Mouse (Mus musculus): ENCODE data around the gene Gm49318. TPM values are rescaled to one million over a fixed set of nuclear protein-coding genes. Genes with fewer than 3 reads are reported as not detected.

Gene Gm49318
- polyA plus RNA-seq, 1 experiment from 2014 or later, result not detected

GRCm38 (mm10) chr9:22051161-22051957, 19.7 kb downstream of the Gm49318 start:
- Histone ChIP-seq H3K4me3 (ENCODE audit: low read depth, low read length) (peak overlapping the region; percentile 82), H3K36me3 (ENCODE audit: control insufficient read depth, insufficient read depth, low read length) (no peaks in the 10 kb centered on the region), H3K27me3 (ENCODE audit: control insufficient read depth, insufficient read depth, low read length) (peaks cover 14% of the 10 kb centered on the region; the same call in 1 of the 2 replicates), H3K27ac (ENCODE audit: low read depth, low read length) (peak overlapping the region; percentile 69), H3K4me2 (ENCODE audit: low read depth, low read length, severe bottlenecking) (peak overlapping the region; percentile 64), H3K9ac (ENCODE audit: low read length) (peak overlapping the region; percentile 82), H3K4me1 (replicated peaks; ENCODE audit: control insufficient read depth, insufficient read depth, low read length) (peaks cover 7% of the 10 kb centered on the region; the same call in 1 of the 2 replicates), H3K9me3 (ENCODE audit: control insufficient read depth, low read length) (no peaks in the 10 kb centered on the region)
- WGBS, result under 1% methylated on average over 59 of the region's 67 CpGs
- ATAC-seq (replicated peaks; ENCODE audit: low FRiP score) (peak; percentile 33), DNase-seq (ENCODE audit: low spot score) (peak; percentile 83)

- Histone ChIP-seq H3K9me3 (ENCODE audit: control insufficient read depth, low read length) (no peaks in the 10 kb centered on the region), H3K36me3 (ENCODE audit: control insufficient read depth, insufficient read depth, low read length) (no peaks in the 10 kb centered on the region), H3K27me3 (ENCODE audit: control insufficient read depth, insufficient read depth, low read length) (peaks cover 13% of the 10 kb centered on the region; the same call in 1 of the 2 replicates), H3K4me1 (replicated peaks; ENCODE audit: control insufficient read depth, insufficient read depth, low read length) (peaks cover 7% of the 10 kb centered on the region; the same call in 1 of the 2 replicates), H3K4me2 (ENCODE audit: low read depth, low read length, severe bottlenecking) (peak overlapping the region; percentile 64), H3K4me3 (ENCODE audit: low read depth, low read length) (peak overlapping the region; percentile 82), H3K27ac (ENCODE audit: low read depth, low read length) (peak overlapping the region; percentile 71), H3K9ac (ENCODE audit: low read length) (peak overlapping the region; percentile 82)
- ATAC-seq (replicated peaks; ENCODE audit: low FRiP score), result peak; percentile 73
- under 1% methylated on average over 33 of the region's 43 CpGs for WGBS
- peak; percentile 93 for DNase-seq (ENCODE audit: low spot score)
Observed at GRCm38 (mm10) chr9:22050351-22050889, 20.6 kb downstream of the Gm49318 start.

- Histone ChIP-seq H3K27me3 (ENCODE audit: control insufficient read depth, insufficient read depth, low read length) (peaks cover 11% of the 10 kb centered on the region; the same call in 1 of the 2 replicates), H3K4me1 (replicated peaks; ENCODE audit: control insufficient read depth, insufficient read depth, low read length) (peaks cover 7% of the 10 kb centered on the region; the same call in 1 of the 2 replicates), H3K36me3 (ENCODE audit: control insufficient read depth, insufficient read depth, low read length) (no peaks in the 10 kb centered on the region), H3K4me2 (ENCODE audit: low read depth, low read length, severe bottlenecking) (peak overlapping the region; percentile 64), H3K4me3 (ENCODE audit: low read depth, low read length) (peak overlapping the region; percentile 82), H3K27ac (ENCODE audit: low read depth, low read length) (peak overlapping the region; percentile 71), H3K9ac (ENCODE audit: low read length) (peak overlapping the region; percentile 82), H3K9me3 (ENCODE audit: control insufficient read depth, low read length) (no peaks in the 10 kb centered on the region)
- ATAC-seq (replicated peaks; ENCODE audit: low FRiP score) (no peak), DNase-seq (ENCODE audit: low spot score) (no peak)
- WGBS, result 34% methylated on average over 4 of the region's 4 CpGs
Observed at GRCm38 (mm10) chr9:22049721-22050270, 21.3 kb downstream of the Gm49318 start.

- Histone ChIP-seq H3K4me2 (ENCODE audit: low read depth, low read length, severe bottlenecking) (peak overlapping the region; percentile 64; the same call in 1 of the 2 replicates), H3K4me3 (ENCODE audit: low read depth, low read length) (peak overlapping the region; percentile 82), H3K27ac (ENCODE audit: low read depth, low read length) (peak overlapping the region; percentile 71; the same call in 1 of the 2 replicates), H3K9ac (ENCODE audit: low read length) (peak overlapping the region; percentile 82), H3K36me3 (ENCODE audit: control insufficient read depth, insufficient read depth, low read length) (no peaks in the 10 kb centered on the region), H3K4me1 (replicated peaks; ENCODE audit: control insufficient read depth, insufficient read depth, low read length) (peaks cover 7% of the 10 kb centered on the region; the same call in 1 of the 2 replicates), H3K9me3 (ENCODE audit: control insufficient read depth, low read length) (no peaks in the 10 kb centered on the region), H3K27me3 (ENCODE audit: control insufficient read depth, insufficient read depth, low read length) (peaks cover 11% of the 10 kb centered on the region; the same call in 1 of the 2 replicates)
- DNase-seq (ENCODE audit: low spot score), result no peak
- 54% methylated on average over 11 of the region's 11 CpGs for WGBS
- no peak for ATAC-seq (replicated peaks; ENCODE audit: low FRiP score)
Observed at GRCm38 (mm10) chr9:22049315-22049714, 21.7 kb downstream of the Gm49318 start.

GRCm38 (mm10) chr9:22047329-22047728, 23.7 kb downstream of the Gm49318 start:
- Histone ChIP-seq H3K36me3 (ENCODE audit: control insufficient read depth, insufficient read depth, low read length) (no peaks in the 10 kb centered on the region), H3K4me2 (ENCODE audit: low read depth, low read length, severe bottlenecking) (no peak overlapping the region), H3K27ac (ENCODE audit: low read depth, low read length) (no peak overlapping the region), H3K4me3 (ENCODE audit: low read depth, low read length) (no peak overlapping the region), H3K9ac (ENCODE audit: low read length) (no peak overlapping the region; the same call in 1 of the 2 replicates), H3K27me3 (ENCODE audit: control insufficient read depth, insufficient read depth, low read length) (peaks cover 9% of the 10 kb centered on the region; the same call in 1 of the 2 replicates), H3K9me3 (ENCODE audit: control insufficient read depth, low read length) (no peaks in the 10 kb centered on the region), H3K4me1 (replicated peaks; ENCODE audit: control insufficient read depth, insufficient read depth, low read length) (peaks cover 7% of the 10 kb centered on the region; the same call in 1 of the 2 replicates)
- ATAC-seq (replicated peaks; ENCODE audit: low FRiP score) (no peak), DNase-seq (ENCODE audit: low spot score) (no peak)
- 68% methylated on average over 9 of the region's 9 CpGs for WGBS

GRCm38 (mm10) chr9:22041832-22042231, 29.2 kb downstream of the Gm49318 start:
- H3K36me3 ChIP-seq (ENCODE audit: control insufficient read depth, insufficient read depth, low read length), result peaks cover 2% of the 10 kb centered on the region; the same call in 1 of the 2 replicates
- no peak overlapping the region for H3K4me2 ChIP-seq (ENCODE audit: low read depth, low read length, severe bottlenecking)
- DNase-seq (ENCODE audit: low spot score), result peak; percentile 35
- WGBS, result 76% methylated on average over 2 of the region's 2 CpGs
- no peaks in the 10 kb centered on the region for H3K27me3 ChIP-seq (ENCODE audit: control insufficient read depth, insufficient read depth, low read length)
- no peak overlapping the region for H3K4me3 ChIP-seq (ENCODE audit: low read depth, low read length)
- no peaks in the 10 kb centered on the region for H3K4me1 ChIP-seq (replicated peaks; ENCODE audit: control insufficient read depth, insufficient read depth, low read length)
- H3K9me3 ChIP-seq (ENCODE audit: control insufficient read depth, low read length), result no peaks in the 10 kb centered on the region
- ATAC-seq (replicated peaks; ENCODE audit: low FRiP score), result no peak
- H3K9ac ChIP-seq (ENCODE audit: low read length), result no peak overlapping the region
- no peak overlapping the region for H3K27ac ChIP-seq (ENCODE audit: low read depth, low read length)

GRCm38 (mm10) chr9:22037826-22038225, 33.2 kb downstream of the Gm49318 start:
- ATAC-seq (replicated peaks; ENCODE audit: low FRiP score) (no peak), DNase-seq (ENCODE audit: low spot score) (peak; percentile 41)
- H3K4me3 ChIP-seq (ENCODE audit: low read depth, low read length), result no peak overlapping the region
- no peak overlapping the region for H3K4me2 ChIP-seq (ENCODE audit: low read depth, low read length, severe bottlenecking)
- H3K9ac ChIP-seq (ENCODE audit: low read length), result no peak overlapping the region
- no peaks in the 10 kb centered on the region for H3K27me3 ChIP-seq (ENCODE audit: control insufficient read depth, insufficient read depth, low read length)
- 87% methylated on average over 10 of the region's 10 CpGs for WGBS
- no peak overlapping the region for H3K27ac ChIP-seq (ENCODE audit: low read depth, low read length)
- H3K36me3 ChIP-seq (ENCODE audit: control insufficient read depth, insufficient read depth, low read length), result peaks cover 2% of the 10 kb centered on the region; the same call in 1 of the 2 replicates
- H3K4me1 ChIP-seq (replicated peaks; ENCODE audit: control insufficient read depth, insufficient read depth, low read length), result peaks cover 7% of the 10 kb centered on the region; the same call in 1 of the 2 replicates
- H3K9me3 ChIP-seq (ENCODE audit: control insufficient read depth, low read length), result no peaks in the 10 kb centered on the region

- no peak overlapping the region for H3K4me2 ChIP-seq (ENCODE audit: low read depth, low read length, severe bottlenecking)
- peak; percentile 66 for DNase-seq (ENCODE audit: low spot score)
- H3K36me3 ChIP-seq (ENCODE audit: control insufficient read depth, insufficient read depth, low read length), result peaks cover 2% of the 10 kb centered on the region; the same call in 1 of the 2 replicates
Observed at GRCm38 (mm10) chr9:22035300-22036044, 35.6 kb downstream of the Gm49318 start.

More at GRCm38 (mm10) chr9:22035300-22036044, 35.6 kb downstream of the Gm49318 start:
- peaks cover 7% of the 10 kb centered on the region; the same call in 1 of the 2 replicates for H3K4me1 ChIP-seq (replicated peaks; ENCODE audit: control insufficient read depth, insufficient read depth, low read length)
- peak; percentile 61 for ATAC-seq (replicated peaks; ENCODE audit: low FRiP score)
- no peaks in the 10 kb centered on the region for H3K9me3 ChIP-seq (ENCODE audit: control insufficient read depth, low read length)
- no peak overlapping the region for H3K9ac ChIP-seq (ENCODE audit: low read length)
- no peaks in the 10 kb centered on the region for H3K27me3 ChIP-seq (ENCODE audit: control insufficient read depth, insufficient read depth, low read length)
- 55% methylated on average over 6 of the region's 6 CpGs for WGBS
- H3K4me3 ChIP-seq (ENCODE audit: low read depth, low read length), result no peak overlapping the region
- H3K27ac ChIP-seq (ENCODE audit: low read depth, low read length), result peak overlapping the region; percentile 27; the same call in 1 of the 2 replicates
